In genomic region chr2:10314251-10315243, GRCm38 (mm10) we compare ENCODE assay signal across 13 mouse cellular contexts. TPM values are rescaled to one million over a fixed set of nuclear protein-coding genes. Genes with fewer than 3 reads are reported as not detected.
DNase-seq lines count a peak whose midpoint lies in the region; ATAC-seq and TF ChIP-seq lines count a peak whose summit lies in the region.
"Had no signal": no experiment of that assay in that cellular context is flagged by ENCODE, and none has a peak within 500 bp of the region (broad histone marks: within the 10 kb centered on the region; RNA-seq: fewer than 3 reads in every experiment).

No protein-coding gene starts in this region.

- no peak overlapping the region for H3K9ac ChIP-seq in lung, embryonic 16.5 days (ENCODE audit: low read length)
- H3K9ac ChIP-seq: forebrain, embryonic 12.5 days had no signal

- WGBS in lung, embryonic 16.5 days: 37% methylated on average over 14 of the region's 14 CpGs

- no peak overlapping the region for H3K4me2 ChIP-seq in lung, embryonic 16.5 days (ENCODE audit: low read depth, low read length)
- H3K4me2 ChIP-seq: forebrain, embryonic 12.5 days had no signal

- no peak overlapping the region for H3K4me3 ChIP-seq in lung, embryonic 16.5 days (ENCODE audit: low read length)
- H3K4me3 ChIP-seq in megakaryocyte, embryonic 14.5 days (replicated peaks): peak overlapping the region; percentile 85
- no peak overlapping the region for H3K4me3 ChIP-seq in layer of hippocampus, adult 2 months
- H3K4me3 ChIP-seq: forebrain, embryonic 12.5 days had no signal

- H3K4me1 ChIP-seq in lung, embryonic 16.5 days (replicated peaks; ENCODE audit: control insufficient read depth, insufficient read depth, low read length): peaks cover 5% of the 10 kb centered on the region; the same call in 1 of the 2 replicates
- peaks cover 9% of the 10 kb centered on the region for H3K4me1 ChIP-seq in megakaryocyte, embryonic 14.5 days

- peak; percentile 45; the same call in 1 of the 2 replicates for ATAC-seq in lung, embryonic 16.5 days (ENCODE audit: low read depth)

- no peak for TF ChIP-seq CTCF in layer of hippocampus, adult 2 months (conservative IDR thresholded peaks at IDR 0.05)

- H3K27me3 ChIP-seq in lung, embryonic 16.5 days (ENCODE audit: control insufficient read depth, insufficient read depth, low read depth, low read length): no peaks in the 10 kb centered on the region
- H3K27me3 ChIP-seq in megakaryocyte, embryonic 14.5 days (replicated peaks): peaks cover 17% of the 10 kb centered on the region
- H3K27me3 ChIP-seq: forebrain, embryonic 12.5 days had no signal

- no peaks in the 10 kb centered on the region for H3K9me3 ChIP-seq in lung, embryonic 16.5 days (ENCODE audit: control insufficient read depth, low read length)
- H3K9me3 ChIP-seq in megakaryocyte, embryonic 14.5 days: 0 out of 2 replicates have a peak, but pooled peaks cover 3% of the 10 kb centered on the region

- H3K27ac ChIP-seq in lung, embryonic 16.5 days (ENCODE audit: low read length): no peak overlapping the region
- H3K27ac ChIP-seq in layer of hippocampus, adult 2 months: no peak overlapping the region
- H3K27ac ChIP-seq: forebrain, embryonic 12.5 days had no signal

- peak; percentile 59 for DNase-seq in heart, adult 11 months
- no peak for DNase-seq in heart, postnatal 4 days
- no peak for DNase-seq in lung, postnatal 10 days
- DNase-seq in thymus, postnatal 10 days (ENCODE audit: low spot score in 2 of 2): peak; percentile 19 to 36
- no peak for DNase-seq in layer of hippocampus, adult 2 months (ENCODE audit: low spot score in 2 of 2)
- no peak for DNase-seq in kidney, postnatal 36 days
- DNase-seq: adrenal gland, adult 2 months; cerebellum, postnatal 25 days; layer of hippocampus, adult 9-11 months; lung, adult 2 months had no signal

- H3K36me3 ChIP-seq in lung, embryonic 16.5 days (ENCODE audit: control insufficient read depth, insufficient read depth, low read length): no peaks in the 10 kb centered on the region
- H3K36me3 ChIP-seq in megakaryocyte, embryonic 14.5 days (replicated peaks; ENCODE audit: low read length): no peaks in the 10 kb centered on the region
- H3K36me3 ChIP-seq: forebrain, embryonic 12.5 days had no signal

RNA-seq across cellular contexts. Expression of gene Sfmbt2, which starts 55.8 kb away (rescaled TPM):
- 1 to 10 TPM; 1.4 to 1.6 TPM for total RNA-seq in heart, postnatal 4 days (2021)
- polyA plus RNA-seq in lung, embryonic 16.5 days (2015; fragmentation: Nextera tagmentation; extraction: Ambion mirVana): 1.3 and 2.0 TPM in 2 replicates
- 0.21 TPM in 1 of 2 replicates, not detected in the other for polyA plus RNA-seq in megakaryocyte, embryonic 14.5 days (2012; ENCODE audit: insufficient read depth, low replicate concordance)
- total RNA-seq in layer of hippocampus, adult 2 months (2021): 1 to 10 TPM; 3.6 to 4.3 TPM

Comparison
In these comparisons a context has a peak if more than half of its experiments do, and no peak if none do; other contexts are left out.
1. DNase-seq: peak in heart, adult 11 months (single experiment) and thymus, postnatal 10 days (2 of 2); none in heart, postnatal 4 days (single experiment), lung, postnatal 10 days (single experiment), layer of hippocampus, adult 2 months (0 of 2) and kidney, postnatal 36 days (0 of 2).